Mouse (Mus musculus) frontal cortex, postnatal 25 days (tissue): ENCODE results near the gene Plcg2.

ENCODE experiments used
- DNase-seq, 2 experiments: peaks; one replicate each; pipeline ENCODE4 v3.0.0; 2022; ENCODE audit warnings: low spot score in 2 of 2

Plcg2 gene

DNA sequence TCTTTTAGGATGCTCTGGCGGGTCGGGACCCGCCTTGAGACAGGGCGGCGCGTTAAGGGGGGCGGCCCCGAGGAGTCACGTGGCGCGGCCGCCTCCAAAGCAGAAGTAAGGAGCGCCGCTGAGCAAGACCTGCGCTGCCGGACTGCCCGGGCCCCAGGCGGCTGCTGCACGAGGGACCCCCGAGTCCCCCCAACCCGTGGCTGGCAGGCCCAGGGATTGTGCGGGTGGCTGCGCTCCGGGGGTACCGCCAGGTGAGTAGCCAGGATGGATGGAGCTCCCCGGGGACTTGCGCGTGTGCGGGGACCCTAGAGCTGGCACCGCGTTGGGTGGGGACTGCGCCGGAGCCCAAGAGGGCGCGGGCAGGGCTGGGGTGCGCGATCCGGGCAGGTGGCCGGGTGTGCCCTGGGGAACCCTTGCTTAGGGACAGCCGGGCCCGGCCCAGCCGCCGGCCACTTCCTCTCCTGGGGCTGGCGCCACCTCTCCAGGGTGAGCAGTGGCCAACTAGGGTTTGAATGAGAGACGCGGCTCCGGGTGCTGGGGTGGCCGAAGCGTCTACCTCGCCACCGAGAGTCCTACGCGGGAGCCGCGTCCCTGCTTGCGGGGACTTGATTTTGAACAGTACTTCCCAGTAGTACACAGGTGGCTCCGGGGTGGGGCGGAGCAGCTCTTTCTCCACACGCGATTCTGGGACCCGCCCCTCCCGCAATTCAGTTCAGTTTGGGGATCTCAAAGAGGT lies at the start of gene Plcg2:
Gene Plcg2, plus strand, starts transcription at position 113 of the 736 bp plus-strand sequence.
- DNase-seq = no peak

DNA sequence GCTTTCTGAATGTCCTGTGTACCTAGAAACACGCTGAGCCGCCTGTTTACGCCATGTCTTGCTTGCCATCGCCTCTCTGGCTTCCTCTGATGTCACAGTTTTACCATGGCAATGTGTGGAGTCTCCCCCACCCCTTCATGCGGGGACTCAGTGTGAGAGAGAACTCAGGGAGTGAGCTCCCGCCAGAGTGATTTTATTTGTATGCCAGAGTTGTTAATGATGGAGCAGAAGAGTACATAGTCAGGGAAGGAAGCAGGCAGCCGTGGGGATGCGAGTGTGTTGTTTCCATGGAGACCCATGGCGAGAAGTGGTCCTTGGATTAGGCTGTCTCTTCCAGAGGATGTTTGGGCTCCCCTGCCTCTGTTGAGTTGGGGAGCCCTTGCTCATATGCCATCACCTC lies 47.0 kb upstream of the Plcg2 start:
- DNase-seq = no peak

DNA sequence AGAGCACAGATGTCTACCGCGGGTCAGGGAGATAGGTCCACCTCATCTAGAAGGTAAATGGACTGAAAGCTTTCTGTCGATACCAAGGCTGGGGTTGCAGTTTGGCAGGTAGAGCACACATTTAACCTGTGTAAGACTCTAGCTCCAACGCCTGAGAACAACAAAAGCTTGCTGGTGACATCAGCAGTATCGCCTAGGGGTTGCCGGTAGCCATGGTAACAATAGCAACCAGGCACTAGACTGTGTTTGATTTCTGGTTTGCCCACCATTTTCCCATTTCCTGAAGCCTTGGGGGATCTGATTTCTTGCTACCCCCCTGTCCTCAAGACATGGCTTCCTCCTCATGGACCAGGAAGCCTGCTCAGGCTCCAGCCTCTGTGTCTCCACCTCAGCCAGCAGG lies 44.1 kb upstream of the Plcg2 start:
- DNase-seq = no peak

DNA sequence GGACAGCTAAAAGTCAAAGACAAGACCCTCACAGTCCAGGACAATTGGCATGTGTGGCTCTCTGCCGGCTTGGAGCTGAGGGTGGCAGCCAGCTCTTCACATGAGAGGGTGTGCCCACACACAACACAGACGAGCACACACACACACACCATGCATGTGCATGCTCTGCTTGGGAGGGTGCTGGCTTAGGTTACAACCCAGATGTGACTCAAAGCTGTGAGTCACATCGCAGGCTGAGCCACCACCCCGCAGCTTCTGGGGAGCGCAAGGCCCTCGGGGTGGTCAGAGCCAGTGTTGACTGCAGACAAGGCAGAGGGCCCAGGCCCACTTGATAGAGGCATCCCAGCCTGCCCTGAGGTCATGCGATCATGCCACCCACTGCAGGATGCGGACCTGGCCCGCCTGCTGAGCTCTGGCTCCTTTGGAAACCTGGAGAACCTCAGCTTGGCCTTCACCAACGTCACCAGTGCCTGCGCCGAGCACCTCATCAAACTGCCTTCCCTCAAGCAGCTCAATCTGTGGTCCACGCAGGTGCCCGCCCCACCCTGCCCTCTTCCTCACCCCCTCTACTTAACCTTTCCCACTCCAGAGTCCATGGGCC lies 43.5 kb upstream of the Plcg2 start:
- DNase-seq = no peak

DNA sequence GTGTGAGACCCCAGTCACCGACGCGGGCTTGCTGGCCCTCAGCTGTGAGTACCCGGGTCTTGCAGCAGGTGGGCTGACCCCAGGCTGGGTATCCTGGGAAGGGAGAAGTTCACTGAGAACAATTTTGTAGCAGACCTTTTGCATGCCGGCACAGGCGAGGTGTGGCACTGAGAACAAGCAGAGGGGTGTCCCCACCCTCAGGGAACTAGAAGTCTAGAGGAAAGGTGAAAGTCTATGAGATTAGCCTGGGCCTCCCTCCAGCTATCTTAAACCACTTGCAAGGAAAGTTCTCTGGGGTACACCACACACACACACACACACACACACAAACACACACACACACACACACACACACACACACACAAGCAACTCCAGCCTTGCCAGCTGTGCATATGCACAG lies 42.4 kb upstream of the Plcg2 start:
- DNase-seq = no peak

DNA sequence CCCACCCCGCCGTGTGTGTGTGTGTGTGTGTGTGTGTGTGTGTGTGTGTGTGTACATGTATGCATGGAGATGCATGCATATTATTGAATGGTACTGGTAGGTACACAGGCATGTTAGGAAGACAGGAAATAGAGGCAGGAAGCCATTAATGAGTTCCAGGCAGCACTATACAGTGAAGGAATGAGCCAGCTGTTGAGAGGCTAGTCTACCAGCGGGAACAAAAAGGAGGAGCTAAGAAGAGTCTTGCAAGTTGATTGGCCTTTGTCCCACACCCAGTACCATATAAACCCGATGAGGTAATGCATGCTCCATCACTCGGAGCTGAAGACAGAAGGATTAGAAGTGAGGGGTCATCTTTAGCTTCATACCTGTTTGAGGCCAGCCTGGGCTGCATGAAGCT lies 39.7 kb upstream of the Plcg2 start:
- DNase-seq = no peak

DNA sequence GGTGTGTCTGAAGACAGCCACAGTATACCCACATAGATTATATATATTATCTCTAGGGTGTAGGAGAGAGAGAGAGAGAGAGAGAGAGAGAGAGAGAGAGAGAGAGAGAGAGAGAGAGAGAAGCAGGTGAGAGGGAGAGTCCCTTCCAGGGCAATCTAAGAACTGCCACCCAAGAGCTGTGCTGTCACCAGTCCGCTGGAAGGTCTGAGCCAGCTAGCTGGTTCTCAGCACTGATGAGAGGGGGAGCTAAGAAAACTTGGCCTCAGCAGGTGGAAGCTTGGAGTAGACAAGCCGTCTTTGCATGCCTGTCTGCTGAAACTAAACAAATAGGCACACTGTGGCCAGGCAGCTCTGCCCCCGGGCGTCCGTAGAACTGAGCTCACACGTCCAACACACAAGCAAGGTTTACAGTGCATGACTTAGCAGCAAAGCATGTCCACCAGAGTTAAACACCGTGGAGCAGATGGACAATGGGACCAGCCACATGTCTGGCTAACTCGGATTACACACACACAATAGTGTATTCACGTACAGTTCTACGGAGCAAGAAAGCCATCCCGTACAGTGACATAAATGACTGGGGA lies 35.3 kb upstream of the Plcg2 start:
- no peak for DNase-seq

DNA sequence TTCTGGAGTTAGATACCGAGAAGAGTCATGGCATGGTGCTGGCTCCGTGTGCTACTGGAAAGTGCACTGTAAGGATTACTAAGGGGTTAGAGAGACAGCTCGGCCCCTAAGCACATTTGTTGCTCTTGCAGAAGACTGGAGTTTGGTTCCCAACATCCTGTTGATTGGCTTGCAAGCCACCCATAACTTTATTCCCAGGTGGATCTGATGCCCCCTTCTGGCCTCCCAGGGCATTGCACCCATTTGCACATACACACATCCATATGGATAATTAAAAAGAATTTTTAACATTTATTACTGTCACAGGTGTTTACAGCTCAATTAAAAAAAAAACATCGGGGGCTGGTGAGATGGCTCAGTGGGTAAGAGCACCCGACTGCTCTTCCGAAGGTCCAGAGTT lies 33.6 kb upstream of the Plcg2 start:
- DNase-seq = no peak

DNA sequence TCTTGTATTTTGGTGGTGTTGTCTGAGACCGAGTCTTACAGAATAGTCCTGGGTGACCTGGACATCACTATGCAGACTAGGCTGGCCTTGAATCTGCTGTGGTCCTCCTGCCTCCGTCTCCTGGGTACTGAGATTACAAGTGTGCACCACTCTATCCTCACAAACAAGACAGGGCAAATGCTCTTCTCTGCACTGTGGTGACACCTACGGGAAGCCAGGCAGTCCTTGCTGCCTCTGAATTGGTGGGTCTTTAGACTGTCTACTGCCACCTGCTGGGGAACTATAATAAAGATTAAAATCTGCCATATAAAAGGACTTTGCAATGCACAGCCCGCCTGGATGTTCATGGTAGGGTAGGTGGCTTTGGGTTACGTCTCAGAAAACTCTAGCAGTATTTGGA lies 32.8 kb upstream of the Plcg2 start:
- DNase-seq = no peak

DNA sequence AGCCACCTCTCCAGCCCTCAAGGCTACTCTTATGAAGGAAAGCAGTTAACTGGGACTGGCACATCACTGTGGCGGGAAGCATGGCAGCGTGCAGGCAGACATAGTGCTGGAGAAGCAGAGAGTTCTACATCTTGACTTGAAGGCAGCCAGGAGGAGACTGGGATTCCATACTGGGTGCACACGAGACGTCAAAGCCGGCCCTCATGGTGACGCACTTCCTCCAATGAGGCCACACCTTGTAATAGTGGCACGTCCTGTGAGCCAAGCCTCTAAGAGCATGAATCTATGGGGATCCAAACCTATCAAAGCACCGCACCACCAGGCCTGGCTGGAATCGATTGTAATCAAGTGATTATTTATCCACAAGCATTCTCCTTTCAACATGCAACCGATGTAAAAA lies 30.6 kb upstream of the Plcg2 start:
- DNase-seq = no peak

DNA sequence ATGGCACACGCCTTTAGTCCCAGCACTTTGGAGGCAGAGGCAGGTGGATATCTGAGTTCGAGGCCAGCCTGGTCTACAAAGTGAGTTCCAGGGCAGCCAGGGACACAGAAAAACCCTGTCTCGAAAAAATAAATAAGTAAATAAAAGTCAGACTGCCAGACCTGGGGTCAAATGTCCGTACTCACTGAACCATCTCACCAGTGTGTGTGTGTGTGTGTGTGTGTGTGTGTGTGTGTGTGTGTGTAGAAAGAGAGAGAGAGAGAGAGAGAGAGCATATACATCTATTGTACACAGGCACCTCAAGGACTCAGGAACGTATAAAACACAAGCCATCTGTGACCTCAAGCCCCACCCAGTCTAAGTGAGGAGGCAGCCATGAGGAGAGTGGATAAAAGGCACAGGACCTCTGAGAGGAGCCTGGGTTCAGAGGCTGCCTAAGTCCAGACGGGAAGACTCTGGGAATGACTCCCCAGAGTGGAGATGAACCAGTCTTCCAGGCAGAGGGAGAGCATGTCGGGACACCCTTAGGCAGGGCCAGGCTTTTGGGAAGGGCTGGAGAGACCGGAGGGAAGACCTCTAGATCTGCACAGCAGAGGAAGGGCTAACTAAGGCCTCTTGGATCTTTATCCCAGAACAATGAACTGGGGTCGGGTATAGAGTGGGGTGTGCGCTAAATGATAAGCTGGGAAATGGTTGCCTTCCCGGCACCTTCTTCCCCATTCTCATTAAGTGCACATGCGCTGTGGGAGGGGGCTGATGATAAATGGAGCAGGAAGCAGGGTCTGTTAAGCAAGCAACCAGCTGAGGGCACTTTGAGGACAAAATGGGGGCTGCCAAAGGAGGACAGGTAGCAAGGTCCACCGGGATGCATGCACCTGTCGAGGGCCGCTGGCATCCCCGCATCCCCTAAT lies 28.4 kb upstream of the Plcg2 start:
- no peak for DNase-seq

DNA sequence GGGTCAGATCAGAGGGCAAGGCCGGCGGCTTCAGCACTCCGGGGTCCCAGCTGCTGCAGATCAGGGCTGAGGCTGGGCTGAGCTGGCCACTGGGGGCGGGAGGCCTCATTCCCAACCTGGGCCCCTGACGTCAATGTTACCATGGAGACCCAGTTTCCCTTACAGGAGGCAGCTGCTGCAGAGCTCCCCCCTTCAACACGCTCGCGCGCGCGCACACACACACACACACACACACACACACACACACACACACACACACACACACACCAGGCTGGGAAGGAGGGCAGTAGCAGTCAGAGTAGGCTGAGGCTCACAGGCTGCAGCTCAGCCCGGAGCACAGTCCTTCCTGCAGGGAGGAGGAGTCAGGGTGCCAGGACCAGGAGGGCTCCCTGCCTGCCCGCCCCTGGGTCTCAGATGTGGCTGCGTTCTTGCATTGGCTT lies 27.7 kb upstream of the Plcg2 start:
- DNase-seq = peak; percentile 61 to 77

DNA sequence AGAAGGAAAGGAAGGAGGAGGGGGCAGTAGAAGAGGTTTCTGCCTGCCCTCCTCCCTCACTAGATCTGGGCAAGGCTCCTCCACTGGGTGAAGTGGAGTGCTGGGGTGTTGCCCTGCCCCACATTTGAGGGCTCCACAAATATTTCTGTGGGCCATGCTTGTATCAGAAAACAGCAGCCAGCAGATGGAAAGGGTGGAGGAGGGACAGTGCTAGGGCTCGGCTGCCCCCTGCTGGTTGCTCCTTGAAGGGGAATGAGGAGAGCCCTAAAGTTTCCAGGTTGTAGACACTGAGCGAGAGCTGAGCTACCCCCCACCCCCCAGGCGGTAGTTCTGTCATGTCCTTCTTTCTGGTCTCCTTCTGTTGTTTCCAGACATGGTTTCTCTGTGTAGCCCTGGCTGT lies 26.9 kb upstream of the Plcg2 start:
- peak; percentile 64 to 72 for DNase-seq

DNA sequence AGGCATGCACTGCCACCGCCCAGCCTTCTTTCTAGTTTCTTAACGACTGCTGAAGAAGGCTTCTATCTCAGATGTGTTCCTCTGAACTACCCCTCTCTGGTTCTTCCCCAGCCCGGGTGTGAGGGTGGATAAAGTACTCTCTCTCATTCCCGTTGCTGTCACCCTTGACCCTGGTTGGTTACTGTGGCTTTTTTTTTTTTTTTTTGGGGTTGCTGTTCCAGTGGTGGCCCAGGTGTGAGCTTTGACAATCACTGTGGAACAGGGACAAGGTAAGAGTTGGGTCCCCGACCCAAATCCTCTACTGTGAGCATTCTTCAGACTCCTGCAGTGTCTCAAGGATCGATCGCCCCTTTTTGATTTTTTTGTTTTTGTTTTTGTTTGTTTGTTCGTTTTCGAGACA lies 26.4 kb upstream of the Plcg2 start:
- DNase-seq = no peak

DNA sequence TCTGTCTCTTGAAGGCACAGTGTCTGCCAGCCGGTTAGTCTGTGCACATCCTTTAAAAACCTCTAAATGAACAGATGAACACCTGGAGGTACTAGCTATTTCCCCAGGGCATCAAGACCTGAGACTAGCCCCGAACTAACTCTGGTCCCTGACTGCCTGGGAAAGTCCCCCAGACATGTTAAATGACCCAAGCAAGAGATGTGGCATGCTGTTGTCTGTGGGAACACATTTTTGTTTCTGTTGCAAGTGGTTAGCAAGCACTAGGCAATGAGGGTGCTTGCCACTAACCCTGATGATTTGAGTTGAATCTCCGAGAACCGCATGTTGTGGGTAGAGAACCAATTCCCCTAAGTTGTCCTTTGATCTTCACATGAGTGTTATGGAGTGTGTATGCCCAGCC lies 25.8 kb upstream of the Plcg2 start:
- no peak for DNase-seq

DNA sequence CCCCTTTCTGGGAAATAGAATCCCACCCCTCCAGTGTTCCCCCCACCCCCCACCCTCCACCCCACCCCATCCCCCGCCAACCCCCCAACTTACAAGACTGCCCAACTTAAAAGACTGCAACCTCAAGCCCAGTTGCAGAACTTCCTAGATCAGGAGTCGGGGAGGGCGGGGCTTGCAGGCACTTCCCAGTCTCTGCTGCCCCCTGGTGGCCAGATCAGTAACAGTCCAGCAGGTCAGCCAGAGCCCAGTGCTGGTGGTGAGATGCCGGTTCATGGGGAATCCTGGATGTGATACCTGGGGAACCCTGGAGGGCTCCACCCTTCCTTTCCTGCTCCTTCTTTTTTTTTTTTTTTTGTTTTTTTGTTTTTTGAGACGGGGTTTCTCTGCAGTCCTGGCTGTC lies 23.1 kb upstream of the Plcg2 start:
- peak; percentile 92 to 93 for DNase-seq

DNA sequence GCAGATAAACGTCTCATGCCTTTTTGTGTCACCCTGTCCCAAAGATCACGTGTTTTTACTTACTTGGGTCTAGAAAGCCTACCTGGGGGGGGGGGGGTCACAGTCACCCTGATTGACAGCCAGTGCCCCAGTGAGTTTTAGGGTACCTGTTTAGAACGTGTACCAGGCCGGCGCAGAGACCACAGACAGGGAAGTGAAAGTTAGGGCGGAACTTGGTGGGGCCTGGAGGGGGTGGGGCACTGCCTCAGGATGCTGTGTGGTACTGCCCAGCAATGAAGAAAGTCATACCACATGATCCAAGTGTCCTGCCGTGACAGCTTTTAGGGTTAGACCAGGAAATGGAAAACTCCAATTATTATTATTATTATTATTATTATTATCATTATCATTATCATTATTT lies 22.3 kb upstream of the Plcg2 start:
- no peak for DNase-seq

DNA sequence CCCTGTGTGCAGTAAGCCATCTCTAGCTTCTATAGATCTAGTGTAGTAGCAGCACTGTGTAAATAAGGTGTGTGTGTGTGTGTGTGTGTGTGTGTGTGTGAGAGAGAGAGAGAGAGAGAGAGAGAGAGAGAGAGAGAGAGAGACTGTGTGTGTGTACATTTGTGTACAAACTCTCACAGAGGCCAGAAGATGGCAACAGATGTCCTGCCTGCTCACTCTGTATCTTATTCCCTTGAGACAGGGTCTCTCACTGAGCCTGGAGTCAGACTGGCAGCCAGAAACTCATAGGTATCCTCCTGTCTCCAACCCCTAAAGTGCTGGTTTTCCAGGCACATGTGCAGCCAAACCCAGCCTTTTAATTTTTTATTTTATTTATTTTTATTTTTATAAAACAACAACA lies 20.0 kb upstream of the Plcg2 start:
- DNase-seq = no peak

DNA sequence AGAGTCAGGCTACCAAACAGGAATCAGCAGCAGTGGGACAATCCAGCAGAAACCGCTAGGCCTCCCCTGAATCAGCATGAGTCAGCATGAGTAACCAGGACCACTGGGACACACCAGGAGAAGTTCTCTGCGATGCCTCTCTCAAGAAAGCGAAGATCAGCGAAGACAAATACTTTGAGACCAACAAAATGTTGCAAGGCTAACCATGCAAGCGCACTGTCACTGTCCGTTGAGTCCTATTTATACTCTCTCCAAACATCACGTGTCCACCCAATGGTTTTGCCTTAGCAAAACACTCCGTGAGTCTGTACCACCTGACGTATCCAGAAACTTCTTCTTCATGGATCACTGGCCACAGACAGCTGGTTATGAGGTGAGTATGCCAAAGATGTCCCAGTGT lies 18.1 kb upstream of the Plcg2 start:
- DNase-seq = no peak

DNA sequence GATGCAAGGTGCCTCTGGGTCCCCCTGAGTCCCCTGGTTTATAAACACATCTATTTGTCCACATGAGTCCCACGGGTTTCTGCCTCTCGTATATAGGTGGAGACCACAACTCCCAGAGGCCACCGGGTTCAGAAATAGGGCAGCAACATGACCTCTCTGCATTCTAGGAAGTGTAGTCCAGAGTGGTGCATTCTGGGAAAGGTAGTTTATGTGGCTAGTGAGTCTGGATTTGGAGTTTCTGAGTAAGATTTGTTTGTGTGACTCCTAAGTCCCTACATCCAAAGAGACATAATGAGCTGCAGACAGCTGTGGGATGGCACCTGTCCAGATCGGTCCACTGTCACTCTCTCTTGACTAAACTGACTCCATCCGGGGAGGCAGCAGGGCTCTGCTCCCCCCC lies 17.6 kb upstream of the Plcg2 start:
- no peak for DNase-seq

DNA sequence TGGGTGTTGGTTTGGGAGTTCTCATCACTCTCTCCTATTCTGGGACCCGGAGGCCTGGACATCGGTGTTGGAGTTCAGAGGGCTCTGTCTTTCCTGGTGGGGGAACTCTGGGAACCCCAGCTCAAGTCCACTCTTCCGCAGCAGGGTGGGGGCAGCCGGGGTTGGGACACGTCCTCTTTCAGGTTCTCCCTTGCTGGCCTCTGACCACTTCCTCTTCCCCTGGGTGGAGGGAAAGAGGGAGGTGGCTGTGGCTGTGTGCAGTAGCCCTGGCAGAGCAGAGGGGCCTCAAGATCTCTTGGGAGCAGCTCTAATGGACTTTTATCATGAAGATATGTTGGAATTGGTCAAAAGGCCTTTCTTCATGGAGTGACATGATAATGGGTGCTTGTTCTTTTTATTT lies 16.3 kb upstream of the Plcg2 start:
- no peak for DNase-seq

DNA sequence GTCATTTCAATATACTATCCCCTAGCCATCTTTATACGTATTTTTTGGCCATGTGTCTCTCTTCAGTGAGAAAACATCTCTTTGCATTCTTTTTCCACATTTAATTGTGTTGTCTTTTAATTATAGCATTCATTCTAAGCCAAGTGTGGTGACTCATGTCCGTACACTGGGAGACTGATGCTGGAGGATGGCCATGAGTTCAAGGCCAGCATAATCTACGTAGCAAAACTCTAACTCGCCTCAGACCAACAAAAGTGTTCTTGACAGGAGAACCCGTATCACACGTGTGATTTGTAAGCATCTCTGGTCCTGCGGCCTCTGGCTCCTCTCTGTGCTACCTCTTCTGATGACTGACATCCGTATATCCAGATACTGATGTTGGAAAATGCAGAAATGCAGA lies 13.4 kb upstream of the Plcg2 start:
- no peak for DNase-seq
